Mouse (Mus musculus): ENCODE data around the gene Akna. TPM values are rescaled to one million over a fixed set of nuclear protein-coding genes. Genes with fewer than 3 reads are reported as not detected.
"Not testable (repeated sequence)": the region's sequence is repeated elsewhere in the genome, so short reads cannot be mapped to it uniquely, and the experiment has no call there.

The Akna gene
- polyA plus RNA-seq, 1 experiment from 2014 or later: 3.5 TPM

DNA sequence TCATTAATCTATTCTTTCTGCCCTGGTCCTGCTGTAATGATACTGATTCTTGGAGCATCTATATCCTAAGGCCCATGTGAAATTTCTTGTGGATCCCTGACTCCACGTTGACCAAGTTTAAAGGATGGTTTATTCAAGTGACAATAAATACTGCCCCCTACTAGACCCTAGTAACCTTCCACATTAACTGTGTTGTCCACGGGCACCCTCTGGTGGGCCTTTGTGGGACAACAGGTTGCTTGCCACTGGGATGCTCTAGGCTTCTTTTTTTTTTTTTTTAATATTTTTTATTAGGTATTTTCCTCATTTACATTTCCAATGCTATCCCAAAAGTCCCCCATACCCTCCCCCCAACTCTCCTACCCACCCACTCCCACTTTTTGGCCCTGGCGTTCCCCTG lies 83.6 kb downstream of the Akna start:
- ATAC-seq (ENCODE audit: extremely low read depth, insufficient number of reproducible peaks, low FRiP score, low TSS enrichment); H3K9ac ChIP-seq; H3K9me3 ChIP-seq; H3K4me3 ChIP-seq; H3K27me3 ChIP-seq (replicated peaks); H3K27ac ChIP-seq (replicated peaks); H3K4me2 ChIP-seq; H3K4me1 ChIP-seq: not testable (repeated sequence)
- peaks cover 36% of the 10 kb centered on the region for H3K36me3 ChIP-seq
- WGBS: 20% methylated on average over 3 of the region's 3 CpGs

Other genes starting within 250 kb of the Akna start
- 3.2 and 26.2 TPM in 2 replicates for gene Ambp, start 248.6 kb downstream of the Akna start, polyA plus RNA-seq (2015; fragmentation: Nextera tagmentation; extraction: Ambion mirVana)
- 0.90 and 1.3 TPM in 2 replicates for gene Kif12, start 231.2 kb downstream of the Akna start, polyA plus RNA-seq (2015; fragmentation: Nextera tagmentation; extraction: Ambion mirVana)
- gene Col27a1, start 189.3 kb downstream of the Akna start, polyA plus RNA-seq (2015; fragmentation: Nextera tagmentation; extraction: Ambion mirVana): 3.7 and 4.2 TPM in 2 replicates
- gene Orm1, start 58.8 kb downstream of the Akna start, polyA plus RNA-seq (2015; fragmentation: Nextera tagmentation; extraction: Ambion mirVana): not detected in 2 replicates
- gene Orm3, start 47.2 kb downstream of the Akna start, polyA plus RNA-seq (2015; fragmentation: Nextera tagmentation; extraction: Ambion mirVana): not detected in 2 replicates
- gene Orm2, start 40.9 kb downstream of the Akna start, polyA plus RNA-seq (2015; fragmentation: Nextera tagmentation; extraction: Ambion mirVana): not detected in 2 replicates
- 1.7 and 2.8 TPM in 2 replicates for gene Whrn, start 92.6 kb upstream of the Akna start, polyA plus RNA-seq (2015; fragmentation: Nextera tagmentation; extraction: Ambion mirVana)
- gene Atp6v1g1, start 141.4 kb upstream of the Akna start, polyA plus RNA-seq (2015; fragmentation: Nextera tagmentation; extraction: Ambion mirVana): 188 and 212 TPM in 2 replicates
- 4.0 and 4.1 TPM in 2 replicates for gene Tmem268, start 155.4 kb upstream of the Akna start, polyA plus RNA-seq (2015; fragmentation: Nextera tagmentation; extraction: Ambion mirVana)
- gene Gm11213, start 201.9 kb upstream of the Akna start, polyA plus RNA-seq (2015; fragmentation: Nextera tagmentation; extraction: Ambion mirVana): not detected in 2 replicates
- not detected in 2 replicates for gene Tex48, start 219.1 kb upstream of the Akna start, polyA plus RNA-seq (2015; fragmentation: Nextera tagmentation; extraction: Ambion mirVana)